Mouse (Mus musculus) thymus, postnatal 14 days (tissue): ENCODE measurements at regions not wholly inside any gene's neighbourhood (a gene's known extent, or its start where the extent isn't known, plus 50 kb on each side); places are given as distances from the start of the nearest gene placed in this dataset.

ENCODE experiments used
- DNase-seq: peaks from one replicate; pipeline ENCODE4 v3.0.0; 2021

- DNase-seq, result no peak
These were observed 52.5 kb downstream of the Adm start for GRCm38 (mm10) chr7:110679916-110680315.

- DNase-seq, result no peak
These were observed 55.5 kb downstream of the Adm start for GRCm38 (mm10) chr7:110682911-110683310.

GRCm38 (mm10) chr7:110688884-110689681 is 61.6 kb downstream of the Adm start:
- peak; percentile 84 for DNase-seq

GRCm38 (mm10) chr7:110690241-110690640 is 62.8 kb downstream of the Adm start:
- no peak for DNase-seq

DNA sequence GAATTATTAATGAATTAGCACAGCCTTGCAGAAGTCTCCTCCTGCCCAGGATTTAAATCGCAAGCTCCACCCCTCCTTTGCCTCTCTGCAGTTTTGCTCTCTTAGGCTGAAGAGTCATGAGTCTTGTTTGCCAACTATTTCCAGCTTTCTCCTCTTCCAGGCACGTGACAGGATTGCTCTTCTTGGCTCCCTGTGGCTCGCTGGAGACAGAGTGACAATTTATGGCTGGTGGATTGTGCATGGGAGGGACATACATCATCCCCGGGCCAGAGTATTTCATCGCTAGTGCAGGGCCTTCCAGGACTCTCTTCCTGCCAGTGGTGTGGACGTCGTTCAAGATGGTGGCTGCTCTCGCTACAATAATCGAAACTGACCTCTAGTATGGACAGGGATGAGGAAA is 63.4 kb downstream of the Adm start:
- no peak for DNase-seq

GRCm38 (mm10) chr7:110694262-110694661 is 66.8 kb downstream of the Adm start:
- no peak for DNase-seq

DNA sequence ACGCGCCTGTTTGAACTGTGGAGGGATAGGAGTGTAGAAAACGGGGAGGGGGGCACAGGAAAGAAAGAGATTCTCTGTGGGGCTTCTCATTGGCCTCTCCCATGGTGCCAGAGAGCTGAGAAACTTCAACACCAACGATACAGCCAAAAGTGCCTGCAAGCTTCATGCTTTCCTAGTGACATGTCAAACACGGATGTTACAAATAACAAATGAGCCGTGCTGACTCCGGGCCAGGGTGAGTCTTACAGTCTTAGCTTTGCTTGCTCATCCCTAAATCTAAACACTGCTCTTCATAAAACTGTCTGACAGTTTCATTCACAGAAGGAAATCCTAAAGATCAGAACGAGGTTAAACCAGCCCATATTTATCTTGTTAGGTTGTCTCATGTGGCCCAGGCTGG is 68.3 kb downstream of the Adm start:
- DNase-seq, result no peak

DNA sequence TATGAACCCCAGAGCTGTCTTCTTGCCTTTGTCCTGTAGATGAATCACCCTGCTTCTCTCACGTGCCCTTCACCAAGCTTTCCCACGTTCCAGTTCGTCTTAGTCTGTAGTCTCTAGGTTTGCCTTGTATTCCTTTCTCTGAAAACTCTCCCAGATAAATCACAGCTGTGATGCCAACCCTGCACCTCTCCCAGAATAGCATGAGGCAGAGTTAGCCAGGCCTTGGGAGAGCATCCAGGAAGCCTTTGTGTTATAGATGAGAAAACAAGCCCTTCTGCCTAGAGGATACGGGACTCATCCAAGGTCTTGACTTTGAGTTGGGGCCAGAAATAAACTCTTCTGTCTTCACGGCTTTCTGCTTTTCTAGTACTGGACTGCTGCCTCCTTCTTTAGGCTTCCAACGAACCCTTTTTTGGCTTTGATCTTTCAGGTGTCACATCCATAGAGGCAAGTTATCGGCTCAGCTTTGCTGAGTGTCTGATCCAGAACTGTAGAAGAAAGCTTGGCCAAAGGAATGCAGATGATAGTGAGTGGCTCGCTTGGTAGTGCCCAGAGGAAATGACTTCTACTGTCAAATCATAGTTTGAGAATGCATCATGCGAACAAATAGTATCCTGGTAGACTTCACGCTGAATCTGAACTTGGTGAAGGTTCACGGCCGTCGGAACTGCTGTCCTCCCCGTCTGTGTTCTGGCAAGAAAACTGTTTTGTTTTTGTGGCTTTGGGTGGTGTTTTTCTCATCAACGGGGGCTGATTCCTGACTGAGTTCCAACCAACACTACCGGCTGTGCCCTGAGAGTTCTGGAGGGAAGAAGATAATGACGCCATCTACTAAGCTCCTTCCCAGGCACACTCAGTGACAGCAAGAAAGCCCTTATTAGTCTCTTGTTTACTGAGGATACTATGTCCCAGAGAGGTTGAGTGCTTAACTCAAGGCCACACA is 69.5 kb upstream of the Ampd3 start:
- no peak for DNase-seq

- no peak for DNase-seq
These were observed 68.4 kb upstream of the Ampd3 start for GRCm38 (mm10) chr7:110699596-110699995.

- DNase-seq, result no peak
These were observed 66.2 kb upstream of the Ampd3 start for GRCm38 (mm10) chr7:110701681-110702413.

- DNase-seq, result no peak
These were observed 65.6 kb upstream of the Ampd3 start for GRCm38 (mm10) chr7:110702414-110702783.

DNA sequence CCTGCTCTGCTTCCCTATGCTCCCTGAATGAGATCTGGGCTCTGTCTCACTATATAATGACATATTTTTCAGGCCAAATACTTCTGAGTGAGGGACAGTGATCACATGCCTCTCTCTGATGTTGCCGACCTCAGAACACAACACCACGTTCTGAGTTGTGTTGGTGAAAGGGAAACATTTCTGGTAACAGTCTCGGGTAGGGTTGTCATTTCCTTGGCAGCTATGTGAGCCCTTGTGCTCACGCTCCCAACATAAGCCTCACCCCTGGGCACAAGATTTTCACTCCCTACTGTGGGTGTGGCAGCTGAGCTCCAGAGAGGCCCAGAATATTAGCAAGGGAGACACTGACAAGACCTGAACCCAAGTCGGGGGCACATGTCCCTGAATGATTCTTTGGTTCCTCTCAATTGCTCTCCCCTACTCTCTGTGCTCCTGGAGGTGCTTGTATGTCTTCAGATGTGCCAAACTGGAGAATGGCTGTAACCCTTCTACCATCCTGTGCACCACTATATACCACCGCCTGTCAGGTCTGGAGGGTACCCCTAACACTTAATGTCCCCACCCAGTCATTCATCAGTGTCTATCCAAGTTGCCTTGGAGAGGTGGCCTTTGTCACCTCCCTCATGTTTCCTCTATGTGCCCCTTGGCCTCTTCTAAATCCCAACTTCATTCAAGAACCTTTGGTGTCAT is 62.5 kb upstream of the Ampd3 start:
- no peak for DNase-seq

DNA sequence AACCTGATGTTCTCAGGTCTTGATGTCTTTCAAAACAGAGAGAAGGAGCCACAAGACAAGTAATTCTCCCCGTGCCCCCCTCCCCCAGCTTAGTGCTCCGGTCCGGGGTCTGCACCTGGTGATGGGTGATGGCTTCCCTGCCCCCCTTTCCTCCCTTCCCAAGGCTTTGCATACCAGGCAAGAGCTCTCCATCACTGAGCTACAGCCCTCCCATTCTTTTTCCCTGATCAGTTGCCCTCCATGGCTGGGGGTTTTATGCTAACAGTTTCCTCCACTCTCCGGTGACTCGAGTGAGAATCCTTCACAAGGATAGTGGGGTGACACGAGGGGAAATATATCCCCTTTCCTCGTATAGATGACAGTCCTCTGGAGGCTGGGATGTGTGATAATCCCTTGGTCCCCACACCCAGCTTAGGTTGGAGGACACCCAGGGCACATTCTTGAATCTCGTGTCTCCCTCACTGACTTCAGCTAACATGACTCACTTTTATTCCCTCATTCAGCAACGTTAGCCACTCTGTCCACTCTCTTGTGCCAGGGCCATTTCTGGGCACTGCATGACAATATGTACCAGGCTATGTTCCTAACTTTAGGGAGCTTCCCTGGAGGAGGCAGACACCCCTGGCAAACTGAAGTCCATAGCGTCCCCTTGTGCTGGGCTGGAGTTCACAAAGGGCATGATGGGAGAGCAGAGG is 61.9 kb upstream of the Ampd3 start:
- no peak for DNase-seq

- no peak for DNase-seq
These were observed 61.3 kb upstream of the Ampd3 start for GRCm38 (mm10) chr7:110706696-110707087.

- no peak for DNase-seq
These were observed 59.9 kb upstream of the Ampd3 start for GRCm38 (mm10) chr7:110708116-110708515.

- DNase-seq, result no peak
These were observed 59.2 kb upstream of the Ampd3 start for GRCm38 (mm10) chr7:110708781-110709180.

DNA sequence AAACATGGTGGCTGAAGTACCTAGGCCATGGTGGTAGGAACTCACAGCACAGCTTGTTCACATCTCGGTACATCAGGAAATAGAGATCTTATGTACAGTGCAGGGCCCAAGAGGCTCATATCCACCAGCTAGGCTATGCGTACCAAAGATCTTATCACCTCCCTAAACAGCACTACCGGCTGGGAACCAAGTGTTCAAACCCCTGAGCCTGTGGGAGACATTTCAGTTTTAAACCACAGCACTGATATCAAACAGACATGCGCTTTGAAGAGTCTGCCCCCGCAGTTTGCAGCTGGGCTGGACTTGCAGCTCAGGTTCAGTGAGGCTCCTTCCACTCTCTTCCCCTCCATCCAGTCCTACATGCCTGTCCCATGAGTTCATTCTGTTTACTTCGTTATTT is 58.4 kb upstream of the Ampd3 start:
- peak; percentile 15 for DNase-seq

- no peak for DNase-seq
These were observed 57.6 kb upstream of the Ampd3 start for GRCm38 (mm10) chr7:110710256-110710962.

GRCm38 (mm10) chr7:110713661-110714060 is 54.3 kb upstream of the Ampd3 start:
- DNase-seq, result no peak

DNA sequence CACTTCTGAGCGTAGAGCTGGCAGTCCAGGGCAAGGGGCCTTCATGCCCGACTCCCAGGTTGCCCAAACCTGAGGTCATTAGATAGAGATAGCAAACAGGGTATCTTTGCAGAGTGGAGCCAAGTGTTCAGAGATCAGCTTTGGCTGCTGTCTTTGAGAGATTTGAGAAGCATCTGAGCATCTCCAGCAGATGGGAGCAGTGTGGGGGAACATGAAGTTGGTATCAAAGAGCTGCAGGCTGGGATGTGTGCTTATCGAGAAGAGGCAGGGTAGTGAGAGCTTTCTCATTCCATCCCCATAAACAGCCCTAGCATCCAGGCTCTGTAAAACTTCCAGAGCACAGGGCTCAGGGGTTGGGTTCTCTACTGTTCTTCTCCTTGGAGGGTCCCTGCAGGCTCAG is 52.9 kb upstream of the Ampd3 start:
- DNase-seq, result no peak

GRCm38 (mm10) chr7:110715545-110715944 is 52.5 kb upstream of the Ampd3 start:
- DNase-seq, result no peak
